Mouse (Mus musculus) kidney, adult 2 months (tissue): Measurements from ENCODE around the gene Egfl7.

Experiments used
- CTCF ChIP-seq: fragments of 200-500 bp; conservative IDR thresholded peaks from 2 replicates; pipeline ENCODE4 v1.5.1; 2011; ENCODE audit warnings: low read depth, mild to moderate bottlenecking, control low read depth, low read length, moderate library complexity, mixed read lengths; ENCODE audit not compliant: insufficient read depth, insufficient read length
- POLR2A ChIP-seq: fragments of 200-500 bp; IDR thresholded peaks from one replicate; pipeline ENCODE4 v1.6.1; 2011; ENCODE audit warnings: low read depth, low read length, control low read depth

DNA sequence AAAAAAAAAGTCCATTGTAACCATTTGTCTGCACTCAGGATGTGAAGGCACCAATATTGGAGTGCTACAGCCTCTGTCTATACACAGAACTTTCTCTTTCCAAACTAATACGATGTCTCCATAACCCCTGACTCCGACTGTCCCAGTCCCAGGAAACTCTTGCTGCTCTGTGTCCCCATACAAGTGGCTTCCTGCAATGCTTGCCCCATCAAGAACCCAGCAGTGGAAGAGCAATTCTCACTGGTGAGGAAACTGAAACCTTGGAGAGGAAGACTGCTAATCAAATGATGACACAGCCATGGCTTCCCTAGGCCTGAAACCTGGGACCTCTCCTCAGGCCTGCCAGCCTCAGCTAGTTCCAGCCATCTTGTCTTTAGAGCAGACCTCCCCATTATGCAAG lies 18.0 kb downstream of the Egfl7 start:
- TF ChIP-seq POLR2A (no peak), CTCF (no peak)
